Mouse (Mus musculus) olfactory bulb, adult 2 months (tissue): Measurements from ENCODE around the gene Wfdc11.
A peak's percentile ranks its signal among the peaks of the same experiment; 100 is the strongest.

ENCODE experiments used
- CTCF ChIP-seq: fragments of 200-500 bp; IDR thresholded peaks from 2 replicates; pipeline ENCODE4 v1.5.1; 2012; ENCODE audit warnings: low read depth, mild to moderate bottlenecking, low read length, moderate library complexity; ENCODE audit not compliant: insufficient read depth
- POLR2A ChIP-seq: fragments of 200-500 bp; IDR thresholded peaks from 2 replicates; pipeline ENCODE4 v1.6.1; 2012; ENCODE audit warnings: mild to moderate bottlenecking, low read depth, low read length, moderate library complexity; ENCODE audit not compliant: insufficient read depth

- no peak for TF ChIP-seq POLR2A
- TF ChIP-seq CTCF = peak; percentile 38; the same call in 1 of the 2 replicates
These were observed 18.0 kb downstream of the Wfdc11 start, which contains the start of gene Wfdc10 for GRCm38 (mm10) chr2:164655858-164656257.
